Mouse (Mus musculus): Measurements from ENCODE around the gene Ttll1. TPM values are rescaled to one million over a fixed set of nuclear protein-coding genes. Genes with fewer than 3 reads are reported as not detected.
A peak's percentile ranks its signal among the peaks of the same experiment; 100 is the strongest.

Ttll1 gene
- polyA plus RNA-seq, 1 experiment from 2014 or later: 15.1 TPM

DNA sequence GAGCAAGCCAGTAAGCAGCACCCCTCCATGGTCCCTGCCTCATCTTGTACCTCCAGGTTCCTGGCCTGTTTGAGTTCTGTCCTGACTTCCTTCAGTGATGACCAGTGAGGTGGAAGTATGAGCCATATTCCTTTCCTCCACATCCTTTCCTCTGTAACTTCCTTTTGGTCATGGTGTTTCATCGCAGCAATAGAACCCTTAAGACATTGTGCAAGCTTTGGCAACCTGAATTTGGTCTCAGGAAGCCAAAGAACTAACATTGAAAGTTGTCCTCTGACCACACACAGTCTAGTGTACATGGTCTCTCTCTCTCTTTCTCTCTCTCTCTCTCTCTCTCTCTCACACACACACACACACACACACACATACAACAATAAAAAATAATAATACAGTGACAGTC, 37.4 kb downstream of the Ttll1 start:
- no peak for TF ChIP-seq CTCF (IDR thresholded peaks at IDR 0.05; ENCODE audit: low read depth)
- Histone ChIP-seq H3K27me3 (ENCODE audit: insufficient read depth, low read length) (no peaks in the 10 kb centered on the region), H3K4me2 (no peak overlapping the region), H3K4me3 (ENCODE audit: low read depth, low read length) (no peak overlapping the region), H3K4me1 (ENCODE audit: insufficient read depth) (no peaks in the 10 kb centered on the region), H3K36me3 (ENCODE audit: insufficient read depth) (no peaks in the 10 kb centered on the region), H3K27ac (ENCODE audit: low read depth) (no peak overlapping the region), H3K9me3 (ENCODE audit: low read depth, low read length) (no peaks in the 10 kb centered on the region), H3K9ac (no peak overlapping the region)
- ATAC-seq (ENCODE audit: insufficient read depth) (no peak), DNase-seq (no peak)
- WGBS: 95% methylated on average over 1 of the region's 1 CpGs

DNA sequence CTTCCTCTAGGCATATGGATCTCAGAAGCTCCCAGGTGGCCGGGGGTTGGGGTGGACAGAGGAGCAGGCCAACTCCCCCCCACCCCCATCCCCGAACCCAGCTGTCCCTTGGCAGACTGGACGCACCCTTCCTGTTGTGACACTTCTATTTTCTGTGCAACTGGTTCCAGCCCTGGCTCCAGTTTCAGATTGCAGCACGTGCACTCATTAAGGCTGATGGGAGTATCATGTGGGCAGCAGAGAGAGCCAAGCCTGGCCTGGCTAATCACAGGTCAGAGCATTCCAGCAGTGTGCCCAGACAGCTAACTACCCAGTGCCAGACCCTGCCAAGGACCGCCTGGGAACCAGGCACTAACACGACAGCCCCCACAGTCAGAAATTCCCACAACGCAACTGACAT, 39.2 kb downstream of the Ttll1 start:
- Histone ChIP-seq H3K9ac (no peak overlapping the region), H3K36me3 (ENCODE audit: insufficient read depth) (no peaks in the 10 kb centered on the region), H3K4me3 (ENCODE audit: low read depth, low read length) (no peak overlapping the region), H3K27ac (ENCODE audit: low read depth) (no peak overlapping the region), H3K9me3 (ENCODE audit: low read depth, low read length) (no peaks in the 10 kb centered on the region), H3K4me2 (no peak overlapping the region), H3K27me3 (ENCODE audit: insufficient read depth, low read length) (no peaks in the 10 kb centered on the region), H3K4me1 (ENCODE audit: insufficient read depth) (no peaks in the 10 kb centered on the region)
- no peak for DNase-seq
- TF ChIP-seq CTCF (IDR thresholded peaks at IDR 0.05; ENCODE audit: low read depth): no peak
- no peak for ATAC-seq (ENCODE audit: insufficient read depth)
- 62% methylated on average over 7 of the region's 7 CpGs for WGBS

DNA sequence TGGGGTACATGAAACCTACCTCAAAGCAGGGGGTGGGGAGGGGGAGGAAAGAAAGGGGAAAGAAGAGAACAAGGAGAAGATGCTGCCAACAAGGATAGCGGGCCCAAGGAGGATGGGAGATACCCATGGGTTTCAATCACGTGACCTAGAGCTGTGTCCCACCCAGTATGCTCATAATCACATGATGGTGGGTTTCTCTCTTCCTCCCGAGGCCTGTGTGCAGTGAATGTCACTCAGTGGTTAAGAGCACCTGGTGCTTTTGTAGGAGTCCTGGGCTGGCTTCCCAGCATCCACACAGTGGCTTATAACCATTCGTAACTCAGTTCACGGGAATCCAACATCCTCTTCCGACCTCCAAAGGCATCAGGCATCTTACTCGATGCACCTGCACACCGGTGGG, 40.2 kb downstream of the Ttll1 start:
- no peak overlapping the region for H3K27ac ChIP-seq (ENCODE audit: low read depth)
- no peak overlapping the region for H3K4me3 ChIP-seq (ENCODE audit: low read depth, low read length)
- no peaks in the 10 kb centered on the region for H3K27me3 ChIP-seq (ENCODE audit: insufficient read depth, low read length)
- H3K4me1 ChIP-seq (ENCODE audit: insufficient read depth): no peaks in the 10 kb centered on the region
- DNase-seq (no peak), ATAC-seq (ENCODE audit: insufficient read depth) (no peak)
- 78% methylated on average over 8 of the region's 8 CpGs for WGBS
- no peak overlapping the region for H3K4me2 ChIP-seq
- no peaks in the 10 kb centered on the region for H3K9me3 ChIP-seq (ENCODE audit: low read depth, low read length)
- H3K36me3 ChIP-seq (ENCODE audit: insufficient read depth): no peaks in the 10 kb centered on the region
- TF ChIP-seq CTCF (IDR thresholded peaks at IDR 0.05; ENCODE audit: low read depth): no peak
- no peak overlapping the region for H3K9ac ChIP-seq

DNA sequence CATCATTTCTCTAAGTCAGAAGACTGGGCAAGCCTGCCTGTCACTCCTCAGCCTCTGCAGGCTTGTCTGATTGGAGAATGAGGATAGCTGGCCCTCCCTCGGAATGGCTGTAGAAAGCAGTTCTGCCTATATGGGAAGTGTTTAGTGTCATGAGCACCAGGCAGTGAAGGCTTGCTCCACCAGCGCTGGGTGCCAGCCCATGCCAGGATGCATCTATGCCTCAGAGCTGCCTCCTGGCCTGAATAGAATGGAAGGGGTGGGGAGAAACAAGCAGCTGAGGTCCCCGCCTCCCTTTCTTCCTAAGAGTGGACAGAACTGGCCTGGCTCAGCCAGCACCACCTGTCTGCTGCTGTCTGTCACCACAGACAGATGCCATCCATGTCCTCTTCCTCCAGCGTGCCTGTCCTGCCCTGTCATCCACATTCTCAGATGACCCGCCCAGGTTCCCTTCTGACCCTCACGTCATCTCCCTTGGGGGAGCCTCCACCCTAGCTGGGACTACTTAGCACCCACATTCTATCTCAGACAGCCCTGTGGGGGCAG, 41.3 kb downstream of the Ttll1 start:
- Histone ChIP-seq H3K9me3 (ENCODE audit: low read depth, low read length) (no peaks in the 10 kb centered on the region), H3K4me3 (ENCODE audit: low read depth, low read length) (no peak overlapping the region), H3K27ac (ENCODE audit: low read depth) (no peak overlapping the region), H3K27me3 (ENCODE audit: insufficient read depth, low read length) (no peaks in the 10 kb centered on the region), H3K9ac (no peak overlapping the region), H3K4me2 (no peak overlapping the region), H3K4me1 (ENCODE audit: insufficient read depth) (no peaks in the 10 kb centered on the region), H3K36me3 (ENCODE audit: insufficient read depth) (no peaks in the 10 kb centered on the region)
- no peak for ATAC-seq (ENCODE audit: insufficient read depth)
- WGBS: 58% methylated on average over 6 of the region's 6 CpGs
- TF ChIP-seq CTCF (IDR thresholded peaks at IDR 0.05; ENCODE audit: low read depth): no peak
- no peak for DNase-seq

DNA sequence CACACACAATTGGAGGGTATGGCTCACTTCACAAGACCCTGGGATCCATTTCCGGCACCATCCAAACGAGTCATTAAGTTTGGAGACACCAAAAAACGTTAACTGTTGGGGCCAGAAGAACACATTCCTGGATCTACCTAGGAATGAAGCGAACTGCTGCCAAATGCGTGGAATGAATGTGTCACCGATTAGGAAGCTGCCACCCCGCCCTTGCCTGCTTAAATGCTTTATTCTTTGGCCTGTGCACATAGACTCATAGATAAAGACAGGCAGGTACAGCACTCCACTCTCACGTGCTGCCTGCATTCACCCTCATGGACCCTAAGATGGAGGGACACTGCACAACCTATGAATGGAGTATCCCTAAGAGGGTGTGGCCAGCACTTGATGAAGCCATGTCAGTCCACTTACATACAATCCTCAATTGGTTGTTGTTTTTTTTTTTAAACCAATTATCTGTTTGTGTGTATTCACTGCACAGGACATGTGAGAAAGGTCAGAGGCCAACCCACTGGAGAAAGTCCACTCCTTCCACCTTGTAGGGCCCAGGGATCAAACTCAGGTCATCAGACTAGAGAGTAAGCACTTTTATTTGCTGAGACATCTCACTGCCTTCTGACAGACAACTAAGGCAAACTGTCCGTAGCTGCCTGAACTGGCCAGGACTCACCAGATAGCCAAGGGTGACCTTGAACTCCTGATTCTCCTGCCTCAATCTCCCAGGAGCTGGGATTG, 43.3 kb downstream of the Ttll1 start:
- Histone ChIP-seq H3K27me3 (ENCODE audit: insufficient read depth, low read length) (no peaks in the 10 kb centered on the region), H3K4me3 (ENCODE audit: low read depth, low read length) (no peak overlapping the region), H3K4me2 (no peak overlapping the region), H3K4me1 (ENCODE audit: insufficient read depth) (peaks cover 8% of the 10 kb centered on the region; the same call in 1 of the 2 replicates), H3K9me3 (ENCODE audit: low read depth, low read length) (no peaks in the 10 kb centered on the region), H3K27ac (ENCODE audit: low read depth) (no peak overlapping the region), H3K36me3 (ENCODE audit: insufficient read depth) (no peaks in the 10 kb centered on the region), H3K9ac (no peak overlapping the region)
- TF ChIP-seq CTCF (IDR thresholded peaks at IDR 0.05; ENCODE audit: low read depth): no peak
- DNase-seq (peak; percentile 24), ATAC-seq (ENCODE audit: insufficient read depth) (no peak)
- WGBS: 73% methylated on average over 9 of the region's 9 CpGs

GRCm38 (mm10) chr15:83466331-83466730, 44.4 kb downstream of the Ttll1 start:
- H3K9ac ChIP-seq: no peak overlapping the region
- no peaks in the 10 kb centered on the region for H3K27me3 ChIP-seq (ENCODE audit: insufficient read depth, low read length)
- H3K36me3 ChIP-seq (ENCODE audit: insufficient read depth): no peaks in the 10 kb centered on the region
- peaks cover 8% of the 10 kb centered on the region; the same call in 1 of the 2 replicates for H3K4me1 ChIP-seq (ENCODE audit: insufficient read depth)
- no peak overlapping the region for H3K4me2 ChIP-seq
- DNase-seq (no peak), ATAC-seq (ENCODE audit: insufficient read depth) (no peak)
- 58% methylated on average over 4 of the region's 4 CpGs for WGBS
- H3K4me3 ChIP-seq (ENCODE audit: low read depth, low read length): no peak overlapping the region
- H3K9me3 ChIP-seq (ENCODE audit: low read depth, low read length): no peaks in the 10 kb centered on the region
- TF ChIP-seq CTCF (IDR thresholded peaks at IDR 0.05; ENCODE audit: low read depth): no peak
- H3K27ac ChIP-seq (ENCODE audit: low read depth): no peak overlapping the region

DNA sequence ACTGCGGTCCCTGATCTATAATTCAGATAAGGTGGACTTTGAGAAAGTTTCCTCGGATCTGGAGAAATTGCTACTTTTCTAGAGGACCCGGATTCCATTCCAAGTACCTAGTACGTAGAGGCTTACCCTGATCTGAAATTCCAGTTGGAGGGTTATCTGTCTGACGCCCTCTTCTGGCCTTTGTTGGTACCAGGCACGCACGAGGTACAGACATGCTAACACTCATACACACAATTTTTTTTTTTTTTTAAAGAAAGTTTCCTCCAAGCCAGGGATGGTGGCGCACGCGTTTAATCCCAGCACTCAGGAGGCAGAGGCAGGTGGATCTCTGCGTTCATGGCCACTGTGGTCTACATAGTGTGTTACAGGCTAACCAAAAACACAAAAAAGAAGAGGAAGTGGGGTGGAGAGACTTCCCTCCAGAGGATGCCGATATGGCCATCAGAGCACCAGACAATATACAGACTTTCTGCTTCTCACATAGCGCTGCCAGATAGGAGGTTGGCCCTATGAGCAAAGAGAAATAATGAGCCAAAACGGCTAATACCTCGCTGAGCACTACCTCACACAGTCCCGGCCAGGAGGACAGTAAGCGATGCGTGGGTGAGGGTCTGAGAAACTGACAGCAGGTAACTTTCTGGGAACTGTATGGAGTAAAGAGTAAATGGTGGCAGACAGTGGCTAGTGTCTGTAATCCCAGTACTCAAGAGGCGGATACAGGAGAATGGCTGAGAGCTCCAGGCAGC, 45.6 kb downstream of the Ttll1 start:
- H3K27me3 ChIP-seq (ENCODE audit: insufficient read depth, low read length): no peaks in the 10 kb centered on the region
- no peaks in the 10 kb centered on the region for H3K9me3 ChIP-seq (ENCODE audit: low read depth, low read length)
- 72% methylated on average over 19 of the region's 19 CpGs for WGBS
- TF ChIP-seq CTCF (IDR thresholded peaks at IDR 0.05; ENCODE audit: low read depth): peak; percentile 44
- DNase-seq (no peak), ATAC-seq (ENCODE audit: insufficient read depth) (no peak)
- no peak overlapping the region for H3K27ac ChIP-seq (ENCODE audit: low read depth)
- peak overlapping the region; percentile 75 for H3K4me3 ChIP-seq (ENCODE audit: low read depth, low read length)
- peak overlapping the region; percentile 46 for H3K4me2 ChIP-seq
- peaks cover 8% of the 10 kb centered on the region; the same call in 1 of the 2 replicates for H3K4me1 ChIP-seq (ENCODE audit: insufficient read depth)
- H3K9ac ChIP-seq: no peak overlapping the region
- no peaks in the 10 kb centered on the region for H3K36me3 ChIP-seq (ENCODE audit: insufficient read depth)

Data from lung, embryonic 14.5 days (tissue).